Mouse (Mus musculus): ENCODE measurements around the gene Blmh. TPM values are rescaled to one million over a fixed set of nuclear protein-coding genes. Genes with fewer than 3 reads are reported as not detected.

Blmh gene
- polyA plus RNA-seq (2021; fragmentation: Nextera tagmentation), result 62.1 and 62.7 TPM in 2 replicates
- long read RNA-seq, experiment 1, transcript Blmh-201 (12 exons, 2,497 nt), result major isoform, 124 of 158 reads
- long read RNA-seq, experiment 1, partial matches to known transcripts, result 23 of 158 reads
- long read RNA-seq, experiment 1, other reads (novel, unspliced or antisense), result 11 of 158 reads
- long read RNA-seq, experiment 2, transcript Blmh-201 (12 exons, 2,497 nt), result major isoform, 528 of 553 reads
- long read RNA-seq, experiment 2, partial matches to known transcripts, result 7 of 553 reads
- long read RNA-seq, experiment 2, other reads (novel, unspliced or antisense), result 15 of 553 reads

DNA sequence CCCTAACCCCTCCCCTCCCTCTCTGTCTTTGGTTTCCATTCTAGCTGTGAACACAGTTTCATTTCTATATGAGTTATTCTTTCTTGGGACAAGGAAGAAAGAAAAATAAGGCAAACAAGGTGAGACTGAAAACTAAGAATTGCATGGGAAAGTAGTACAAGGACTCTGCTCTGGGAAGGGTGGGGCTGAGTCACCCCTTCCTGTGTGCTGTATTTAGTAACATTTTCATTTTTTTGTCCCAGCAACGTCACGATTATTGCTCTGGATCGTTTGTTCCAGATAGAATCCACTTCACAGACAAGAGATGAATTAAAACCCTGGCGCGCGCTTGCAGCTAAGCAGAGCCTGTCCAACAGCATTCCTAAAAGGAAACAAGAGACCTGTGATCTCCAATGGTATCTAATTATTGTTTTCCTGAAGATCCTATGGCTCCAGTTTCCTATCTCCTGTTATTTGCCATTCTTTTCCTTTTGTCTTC lies at the start of gene Blmh:
Blmh (plus strand) TSS at position 51 of the 478 bp plus-strand sequence.

GRCm38 (mm10) chr11:76901579-76902361 lies 22.8 kb upstream of the Blmh start, which contains the start of gene Tmigd1:
Gene Tmigd1 (plus strand): TSS chr11:76902159.

DNA sequence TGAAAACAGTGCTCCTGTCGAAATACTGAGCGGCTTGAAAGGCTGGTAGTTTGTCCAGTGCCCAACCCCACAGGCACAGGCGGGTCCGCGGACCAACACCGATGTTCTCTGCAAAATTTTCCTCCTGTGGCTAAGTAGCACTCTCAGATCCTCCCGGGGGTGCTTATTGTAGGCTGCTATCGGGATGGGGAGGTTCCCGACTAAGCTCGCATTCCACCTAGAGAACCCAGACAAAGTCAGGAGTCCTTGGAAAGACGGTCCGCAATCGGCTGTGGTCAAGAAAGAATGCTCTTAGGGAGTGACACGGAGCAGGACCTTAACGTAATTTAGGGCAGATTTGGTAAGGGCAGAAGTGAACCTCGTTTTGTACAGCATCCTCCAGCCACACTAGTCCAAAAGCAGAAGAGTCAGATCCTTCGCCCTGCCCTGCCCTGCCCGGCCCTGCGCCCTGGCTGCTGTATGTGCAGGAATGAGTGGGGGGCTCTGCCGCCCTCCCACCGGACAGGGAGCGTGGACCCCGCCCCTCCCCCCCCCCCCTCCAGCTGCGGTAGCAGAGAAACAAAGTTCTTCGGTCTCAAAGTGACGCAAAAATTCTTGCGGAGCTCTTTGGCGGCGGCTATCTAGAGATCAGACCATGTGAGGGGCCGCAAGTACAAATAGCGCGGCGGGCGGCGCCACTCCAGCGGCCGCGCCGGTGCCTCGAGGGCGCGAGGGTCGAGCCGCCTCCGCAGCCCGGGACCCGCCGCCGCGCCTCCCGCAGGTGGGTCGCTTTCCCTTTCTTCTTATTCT lies 73.5 kb downstream of the Blmh start, which contains the start of gene Slc6a4:
Slc6a4 (plus strand) TSS at position 688 of the 789 bp plus-strand sequence.

Other genes with a start within 250 kb of the Blmh start
- gene Trarg1, start 245.0 kb upstream of the Blmh start, polyA plus RNA-seq (2021; fragmentation: Nextera tagmentation), result 0.21 and 0.39 TPM in 2 replicates
- gene Gosr1, start 161.2 kb upstream of the Blmh start, polyA plus RNA-seq (2021; fragmentation: Nextera tagmentation), result 23.7 and 30.9 TPM in 2 replicates
- gene Cpd, start 77.8 kb upstream of the Blmh start, polyA plus RNA-seq (2021; fragmentation: Nextera tagmentation), result 6.5 and 7.7 TPM in 2 replicates
- gene Tmigd1, start 22.6 kb upstream of the Blmh start, polyA plus RNA-seq (2021; fragmentation: Nextera tagmentation), result not detected in 2 replicates
- not detected in 2 replicates for gene Slc6a4, start 73.8 kb downstream of the Blmh start, polyA plus RNA-seq (2021; fragmentation: Nextera tagmentation)
- 71.8 and 72.2 TPM in 2 replicates for gene Nsrp1, start 153.6 kb downstream of the Blmh start, polyA plus RNA-seq (2021; fragmentation: Nextera tagmentation)

Data from layer of hippocampus, adult 6 months (tissue).